In genomic region chr4:119759574-119760233, GRCm38 (mm10) we compare ENCODE assay signal across 17 mouse cellular contexts. TPM values are rescaled to one million over a fixed set of nuclear protein-coding genes. Genes with fewer than 3 reads are reported as not detected.
DNase-seq lines count a peak whose midpoint lies in the region; ATAC-seq lines count a peak whose summit lies in the region.
"Had no signal": no experiment of that assay in that cellular context is flagged by ENCODE, and none has a peak within 500 bp of the region (broad histone marks: within the 10 kb centered on the region; RNA-seq: fewer than 3 reads in every experiment).

No protein-coding gene starts in this region.

- no peak for DNase-seq in frontal cortex, postnatal 25 days (ENCODE audit: low spot score in 2 of 2)
- DNase-seq in right cerebral cortex, adult 18-20 months: peak; percentile 76
- no peak for DNase-seq in right cerebral cortex, postnatal 4 days
- DNase-seq in left cerebral cortex, adult 18-20 months (ENCODE audit: low spot score in 2 of 2): peak; percentile 19 to 55
- peak; percentile 79 for DNase-seq in telencephalon, adult 2 months (ENCODE audit: low read depth, low spot score)
- DNase-seq: adrenal gland, postnatal 25 days; heart, postnatal 14 days; kidney, adult 9 months; kidney, postnatal 4 days; liver, embryonic 13.5 days; lung, embryonic 14.5 days; lung, postnatal 36 days; thymus, postnatal 4 days had no signal

- peak; percentile 82 for ATAC-seq in frontal cortex, adult (ENCODE audit: low TSS enrichment)
- ATAC-seq in inflammation-experienced regulatory T-cells, adult 6 months: no peak
- ATAC-seq: intestine, embryonic 15.5 days; midbrain, embryonic 15.5 days had no signal

RNA-seq across cellular contexts. Expression of gene Hivep3, which starts 26.1 kb away (rescaled TPM):
- total RNA-seq in left cerebral cortex, adult 18-20 months (2021): 10 to 100 TPM; 56.0 to 56.9 TPM
- polyA plus RNA-seq in inflammation-experienced regulatory T-cells, adult 6 months (2017; shearing (Covaris generic)): 10 to 100 TPM in 2 of 3 experiments, 1 to 10 TPM in 1; 9.1 to 39.1 (median 33.5) TPM

Comparison
In these comparisons a context has a peak if more than half of its experiments do, and no peak if none do; other contexts are left out.
1. DNase-seq: peak in right cerebral cortex, adult 18-20 months (single experiment), left cerebral cortex, adult 18-20 months (2 of 2) and telencephalon, adult 2 months (single experiment); none in frontal cortex, postnatal 25 days (0 of 2) and right cerebral cortex, postnatal 4 days (single experiment).